Comparison of ENCODE assay signal across 8 mouse cellular contexts in genomic region chr7:30664529-30665200, GRCm38 (mm10). TPM values are rescaled to one million over a fixed set of nuclear protein-coding genes. Genes with fewer than 3 reads are reported as not detected.
DNase-seq lines count a peak whose midpoint lies in the region; ATAC-seq lines count a peak whose summit lies in the region.

Gene Haus5, minus strand, starts transcription at chr7:30664994.

- peaks cover 10% of the 10 kb centered on the region for H3K4me1 ChIP-seq in hindbrain, embryonic 16.5 days (ENCODE audit: control insufficient read depth, insufficient read depth, low read depth, low read length)

- peak within 1 kb of the TSS; percentile 75 for H3K9ac ChIP-seq in hindbrain, embryonic 16.5 days (ENCODE audit: low read depth, low read length)

- peak; percentile 96 for DNase-seq in R1 (ENCODE audit: low read depth, low spot score)
- DNase-seq in cerebellum, postnatal 25 days, result peak; percentile 95
- peak; percentile 90 to 95 for DNase-seq in frontal cortex, postnatal 36 days (ENCODE audit: low spot score in 2 of 2)
- peak; percentile 92 to 94 for DNase-seq in left cerebral cortex, adult 18-20 months (ENCODE audit: low spot score in 2 of 2)
- DNase-seq in right cerebral cortex, adult 18-20 months, result peak; percentile 93
- peak; percentile 65 for DNase-seq in urinary bladder, postnatal 10 days (ENCODE audit: low spot score)

- H3K4me2 ChIP-seq in hindbrain, embryonic 16.5 days (ENCODE audit: low read length), result peak within 1 kb of the TSS; percentile 93

- WGBS in hindbrain, embryonic 16.5 days, result under 1% methylated on average over 34 of the region's 34 CpGs
- under 1% methylated on average over 34 of the region's 34 CpGs for WGBS in macrophage (ENCODE audit: missing documents)

- H3K36me3 ChIP-seq in hindbrain, embryonic 16.5 days (ENCODE audit: control insufficient read depth, insufficient read depth, low read length), result peaks cover 7% of the 10 kb centered on the region; the same call in 1 of the 2 replicates
- H3K36me3 ChIP-seq in macrophage (ENCODE audit: inconsistent target), result peaks cover 1% of the 10 kb centered on the region; the same call in 1 of the 2 replicates

- H3K79me2 ChIP-seq in macrophage (ENCODE audit: inconsistent target), result no peaks in the 10 kb centered on the region; the same call in 1 of the 2 replicates

- H3K9me3 ChIP-seq in hindbrain, embryonic 16.5 days (ENCODE audit: control insufficient read depth, low read length), result no peaks in the 10 kb centered on the region

- H3K27ac ChIP-seq in hindbrain, embryonic 16.5 days (ENCODE audit: low read depth, low read length), result peak within 1 kb of the TSS; percentile 84
- H3K27ac ChIP-seq in macrophage, result peak within 1 kb of the TSS; percentile 44

- ATAC-seq in hindbrain, embryonic 16.5 days, result peak; percentile 96

- no peaks in the 10 kb centered on the region for H3K27me3 ChIP-seq in hindbrain, embryonic 16.5 days (replicated peaks; ENCODE audit: control insufficient read depth, insufficient read depth, low read length)

- peak within 1 kb of the TSS; percentile 72 for H3K4me3 ChIP-seq in hindbrain, embryonic 16.5 days (ENCODE audit: low read length)
- peak within 1 kb of the TSS; percentile 90 for H3K4me3 ChIP-seq in macrophage (ENCODE audit: inconsistent target)

RNA-seq across cellular contexts. Expression of gene Haus5, which starts in this region (rescaled TPM):
- 25.7 and 28.8 TPM in 2 replicates for polyA plus RNA-seq in hindbrain, embryonic 16.5 days (2015; fragmentation: Nextera tagmentation; extraction: Ambion mirVana)
- total RNA-seq in left cerebral cortex, adult 18-20 months (2021), result 1 to 10 TPM; 5.2 to 7.6 TPM
- 10 to 100 TPM; 25.7 to 77.0 (median 44.9) TPM for total RNA-seq in macrophage (2018; cell fraction: chromatin; rRNA removed)
- total RNA-seq in macrophage (2018; cell fraction: cytosol; rRNA removed), result 1 to 10 TPM; 2.7 to 8.0 (median 4.8) TPM
- 10 to 100 TPM in 24 of 26 experiments, 1 to 10 TPM in 2; 6.1 to 54.3 (median 19.1) TPM for total RNA-seq in macrophage (2018; cell fraction: nucleus; rRNA removed)
- 4.8 to 11.7 TPM (median 6.3 TPM) in 3 replicates for polyA plus RNA-seq in macrophage (2018)

Comparison
In these comparisons a context has a peak if more than half of its experiments do, and no peak if none do; other contexts are left out.
1. Peak in every context shown above with its lines: DNase-seq, ATAC-seq, H3K4me3 ChIP-seq and H3K27ac ChIP-seq.